Mouse (Mus musculus) lung, embryonic 14.5 days (tissue): ENCODE measurements at regions not wholly inside any gene's neighbourhood (a gene's known extent, or its start where the extent isn't known, plus 50 kb on each side); places are given as distances from the start of the nearest gene placed in this dataset.

Source experiments
- ATAC-seq: fragments of 200-750 bp; cut with Nextera tagmentation; 2 replicates; pipeline ENCODE4 v1.8.0; 2017; ENCODE audit warnings: mild to moderate bottlenecking, moderate TSS enrichment, moderate library complexity; ENCODE audit not compliant: insufficient read depth
- DNase-seq: peaks from one replicate; pipeline ENCODE4 v3.0.0-alpha.2; 2015
- H3K27ac ChIP-seq: fragments of 300-500 bp; sonication (generic); 2 replicates; pipeline ENCODE4 v1.5.1; 2014; ENCODE audit warnings: low read depth, mild to moderate bottlenecking, moderate library complexity
- H3K27me3 ChIP-seq: fragments of 300-500 bp; sonication (generic); 2 replicates; pipeline ENCODE4 v1.6.1; 2014; ENCODE audit warnings: low read length, control low read depth; ENCODE audit not compliant: insufficient read depth
- H3K36me3 ChIP-seq: fragments of 300-500 bp; sonication (generic); 2 replicates; pipeline ENCODE4 v1.6.1; 2014; ENCODE audit warnings: control low read depth; ENCODE audit not compliant: insufficient read depth
- H3K4me1 ChIP-seq: fragments of 300-500 bp; sonication (generic); 2 replicates; pipeline ENCODE4 v1.6.1; 2014; ENCODE audit warnings: antibody characterized with exemption, control low read depth; ENCODE audit not compliant: insufficient read depth
- H3K4me2 ChIP-seq: fragments of 300-500 bp; sonication (generic); 2 replicates; pipeline ENCODE4 v1.6.1; 2014; ENCODE audit warnings: mild to moderate bottlenecking
- H3K4me3 ChIP-seq: fragments of 300-500 bp; sonication (generic); 2 replicates; pipeline ENCODE4 v1.5.1; 2014; ENCODE audit warnings: low read depth, low read length
- H3K9ac ChIP-seq: fragments of 300-500 bp; sonication (generic); 2 replicates; pipeline ENCODE4 v1.6.1; 2014
- H3K9me3 ChIP-seq: fragments of 300-500 bp; sonication (generic); 2 replicates; pipeline ENCODE4 v1.6.1; 2016; ENCODE audit warnings: low read depth, low read length, control low read depth
- CTCF ChIP-seq: IDR thresholded peaks from 2 replicates; pipeline ENCODE4 v1.5.1; 2016; ENCODE audit warnings: antibody characterized with exemption, low read depth
- WGBS: fragments of 180-500 bp; shearing (Covaris S2); extraction: QIAGEN DNeasy Blood & Tissue Kit; methylation state at CpG from one replicate; pipeline ENCODE4 v1.1.7; 2014; 5-methylcytosine and 5-hydroxymethylcytosine counted together

DNA sequence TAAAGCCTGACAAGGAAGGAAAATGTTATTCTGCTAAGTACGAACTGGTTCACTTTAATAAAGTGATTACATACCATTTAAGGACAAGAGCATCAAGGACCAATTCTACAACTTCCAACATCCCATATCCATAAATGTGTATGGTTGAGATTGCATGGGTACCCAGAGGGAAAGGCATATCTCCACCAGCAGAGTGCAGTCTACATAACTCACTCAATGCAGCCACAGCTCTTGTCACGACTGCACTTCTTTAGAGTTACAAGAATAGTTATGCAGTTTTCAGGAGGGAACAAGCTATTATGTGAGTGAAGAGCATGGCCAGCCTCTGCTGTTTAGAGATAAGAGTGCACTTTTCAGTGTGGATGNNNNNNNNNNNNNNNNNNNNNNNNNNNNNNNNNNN lies 173.1 kb downstream of the Il15 start:
- ATAC-seq = no peak
- H3K27ac ChIP-seq = no peak overlapping the region
- H3K4me3 ChIP-seq = no peak overlapping the region
- no peaks in the 10 kb centered on the region for H3K4me1 ChIP-seq
- WGBS = 63% methylated on average over 2 of the region's 2 CpGs
- H3K27me3 ChIP-seq = no peaks in the 10 kb centered on the region
- DNase-seq = peak; percentile 28
- H3K4me2 ChIP-seq = no peak overlapping the region
- peak; percentile 36 for TF ChIP-seq CTCF
- no peaks in the 10 kb centered on the region for H3K36me3 ChIP-seq
- H3K9me3 ChIP-seq = no peaks in the 10 kb centered on the region
- H3K9ac ChIP-seq = no peak overlapping the region

DNA sequence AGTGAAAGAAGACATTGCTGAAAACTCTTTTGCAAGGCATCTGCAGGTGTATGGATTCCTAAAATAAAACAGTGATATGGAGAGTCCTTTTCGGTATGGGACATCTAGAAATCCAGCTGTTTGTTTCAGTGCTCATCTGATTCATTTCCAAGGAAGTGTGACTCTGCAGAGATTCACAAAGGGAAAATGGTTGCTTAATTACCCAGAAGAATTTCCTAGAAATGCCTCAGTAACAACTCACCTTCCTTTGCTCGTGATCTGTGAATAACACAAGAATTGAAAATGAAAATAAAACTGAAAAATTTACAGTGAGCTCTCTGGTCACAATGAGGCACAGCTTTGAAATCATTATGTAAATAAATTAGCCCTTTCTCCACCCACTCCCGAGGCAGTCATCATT lies 201.3 kb downstream of the Il15 start:
- Histone ChIP-seq H3K27me3 (no peaks in the 10 kb centered on the region), H3K4me2 (no peak overlapping the region), H3K4me1 (no peaks in the 10 kb centered on the region), H3K4me3 (no peak overlapping the region), H3K27ac (no peak overlapping the region), H3K36me3 (no peaks in the 10 kb centered on the region), H3K9me3 (no peaks in the 10 kb centered on the region), H3K9ac (no peak overlapping the region)
- WGBS = 55% methylated on average over 3 of the region's 3 CpGs
- no peak for DNase-seq
- no peak for ATAC-seq
- TF ChIP-seq CTCF = no peak

DNA sequence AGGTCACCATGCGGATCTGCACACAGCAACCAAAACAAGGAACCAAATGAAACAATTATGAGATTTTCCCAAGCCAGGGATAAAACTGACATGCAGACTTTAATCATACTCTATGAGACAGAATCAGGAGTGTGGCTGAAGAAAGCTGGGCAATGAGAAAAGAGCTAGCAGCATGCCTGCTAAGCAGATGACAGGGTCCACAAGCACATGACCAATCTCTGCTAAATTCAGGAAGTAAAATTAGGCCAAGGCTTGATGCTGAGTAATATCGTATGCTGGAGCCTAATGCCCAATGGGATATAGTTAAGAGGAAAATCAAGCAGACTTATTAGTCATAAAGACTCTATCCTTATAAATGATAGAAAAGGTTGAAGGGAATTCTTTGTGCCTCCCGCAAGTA lies 202.8 kb downstream of the Il15 start:
- TF ChIP-seq CTCF = no peak
- no peak overlapping the region for H3K4me2 ChIP-seq
- H3K4me1 ChIP-seq = no peaks in the 10 kb centered on the region
- no peak for ATAC-seq
- H3K4me3 ChIP-seq = no peak overlapping the region
- H3K9ac ChIP-seq = no peak overlapping the region
- H3K27ac ChIP-seq = no peak overlapping the region
- no peaks in the 10 kb centered on the region for H3K36me3 ChIP-seq
- 85% methylated on average over 3 of the region's 3 CpGs for WGBS
- no peaks in the 10 kb centered on the region for H3K9me3 ChIP-seq
- DNase-seq = no peak
- no peaks in the 10 kb centered on the region for H3K27me3 ChIP-seq

DNA sequence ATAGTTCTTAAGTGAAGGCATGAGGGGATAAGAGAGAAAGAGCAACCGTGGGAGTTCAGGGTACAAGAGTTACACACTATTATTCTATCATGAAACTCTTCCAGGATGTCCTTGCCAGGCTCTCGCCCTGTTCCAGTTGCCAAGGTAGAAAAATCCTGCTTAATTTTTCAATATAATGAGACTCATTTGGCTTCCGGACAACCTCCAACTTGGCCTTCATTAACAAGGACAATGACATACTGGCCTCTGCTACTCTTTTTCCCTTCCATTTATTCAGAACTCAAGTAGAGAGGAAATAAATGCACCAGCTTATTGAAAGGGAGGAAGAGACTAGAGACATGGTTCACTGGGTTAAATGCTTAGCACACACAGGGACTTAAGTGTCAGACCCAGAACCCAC lies 206.5 kb downstream of the Il15 start:
- Histone ChIP-seq H3K4me3 (no peak overlapping the region), H3K27ac (no peak overlapping the region), H3K4me2 (no peak overlapping the region), H3K4me1 (no peaks in the 10 kb centered on the region), H3K36me3 (no peaks in the 10 kb centered on the region), H3K27me3 (no peaks in the 10 kb centered on the region), H3K9ac (no peak overlapping the region), H3K9me3 (no peaks in the 10 kb centered on the region)
- 62% methylated on average over 3 of the region's 3 CpGs for WGBS
- no peak for ATAC-seq
- no peak for TF ChIP-seq CTCF
- no peak for DNase-seq

DNA sequence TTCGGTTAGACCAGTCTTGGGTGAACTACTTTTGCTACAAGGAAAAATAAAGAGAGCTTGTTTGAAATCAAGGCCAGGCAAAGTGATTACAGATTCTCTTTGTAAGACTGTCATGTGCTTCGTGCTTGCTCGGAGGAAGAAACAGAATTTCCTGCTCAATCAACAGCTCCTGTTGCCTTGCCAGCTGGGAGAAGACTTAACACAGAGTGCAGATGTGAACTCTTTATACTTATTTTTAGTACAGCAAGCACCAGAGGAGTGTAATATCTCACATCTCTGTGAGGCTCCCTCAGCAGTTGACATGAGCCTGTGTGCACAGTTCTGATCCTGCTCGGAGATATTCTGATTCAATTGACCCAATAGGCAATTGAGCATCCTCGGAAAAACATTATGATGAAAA lies 207.9 kb downstream of the Il15 start:
- Histone ChIP-seq H3K36me3 (no peaks in the 10 kb centered on the region), H3K4me3 (no peak overlapping the region), H3K27me3 (no peaks in the 10 kb centered on the region), H3K4me2 (no peak overlapping the region), H3K9me3 (no peaks in the 10 kb centered on the region), H3K9ac (no peak overlapping the region), H3K27ac (no peak overlapping the region), H3K4me1 (no peaks in the 10 kb centered on the region)
- WGBS = 55% methylated on average over 5 of the region's 5 CpGs
- ATAC-seq = no peak
- DNase-seq = no peak
- TF ChIP-seq CTCF = no peak

DNA sequence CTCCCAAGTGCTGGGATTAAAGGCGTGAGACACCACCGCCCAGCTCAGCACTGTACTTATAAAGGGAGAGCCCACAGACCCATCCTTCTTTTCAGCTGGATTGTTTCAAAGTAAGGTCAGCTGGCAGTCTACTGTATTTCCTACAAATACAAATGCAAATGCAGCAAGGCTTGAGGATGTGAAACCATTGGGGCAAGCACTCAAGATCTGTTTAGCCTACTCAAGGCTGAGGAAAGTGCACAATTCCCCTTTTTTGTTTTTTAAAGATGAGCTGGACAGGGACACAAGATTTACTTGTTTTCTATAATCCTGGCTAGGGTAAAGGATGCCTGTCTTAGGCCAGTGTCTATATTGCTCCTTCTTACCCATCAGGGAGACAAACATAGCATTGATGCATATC lies 212.0 kb downstream of the Il15 start:
- Histone ChIP-seq H3K27ac (no peak overlapping the region), H3K4me2 (no peak overlapping the region), H3K36me3 (no peaks in the 10 kb centered on the region), H3K9ac (no peak overlapping the region), H3K9me3 (no peaks in the 10 kb centered on the region), H3K27me3 (no peaks in the 10 kb centered on the region), H3K4me1 (no peaks in the 10 kb centered on the region), H3K4me3 (no peak overlapping the region)
- ATAC-seq (no peak), DNase-seq (no peak)
- TF ChIP-seq CTCF = no peak
- 90% methylated on average over 2 of the region's 2 CpGs for WGBS

DNA sequence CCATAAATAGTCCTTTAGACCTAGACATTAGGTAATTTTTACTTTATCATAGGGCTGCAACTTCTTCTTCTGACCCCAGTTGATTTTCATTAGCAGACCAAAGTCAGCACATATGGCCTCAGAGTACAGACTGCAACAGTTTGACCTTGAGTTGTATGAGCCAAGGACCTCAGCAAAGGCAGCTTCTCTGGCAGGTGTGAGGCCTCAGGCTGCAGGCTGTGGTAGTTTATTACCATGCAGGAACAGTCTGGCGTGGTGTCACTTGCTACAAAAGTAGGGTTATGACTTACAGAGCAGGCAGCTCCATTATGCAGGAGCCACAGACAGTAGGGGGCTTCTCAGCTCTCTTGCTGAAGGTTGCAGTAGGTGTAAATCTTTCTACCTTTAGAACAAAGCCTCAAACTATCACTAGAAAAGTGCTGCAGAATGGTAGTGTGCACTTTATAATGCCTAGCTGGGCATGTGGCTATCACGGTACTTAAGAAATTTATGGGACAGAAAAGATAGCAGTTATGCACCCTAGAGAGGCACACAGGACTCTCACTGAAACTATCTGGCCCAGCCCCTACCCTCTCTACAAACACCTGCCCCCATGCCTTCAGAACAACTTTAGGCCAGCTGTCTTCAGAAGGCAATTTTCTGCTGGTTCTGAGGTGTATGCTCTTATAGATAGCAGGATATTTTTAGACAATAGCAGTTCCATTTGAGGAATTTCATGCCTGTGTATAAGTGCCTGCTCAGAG lies 215.7 kb downstream of the Il15 start:
- DNase-seq (no peak), ATAC-seq (no peak)
- no peak for TF ChIP-seq CTCF
- no peak overlapping the region for H3K27ac ChIP-seq
- H3K9ac ChIP-seq = no peak overlapping the region
- H3K27me3 ChIP-seq = no peaks in the 10 kb centered on the region
- no peak overlapping the region for H3K4me3 ChIP-seq
- WGBS = 58% methylated on average over 2 of the region's 2 CpGs
- no peaks in the 10 kb centered on the region for H3K4me1 ChIP-seq
- no peaks in the 10 kb centered on the region for H3K36me3 ChIP-seq
- H3K9me3 ChIP-seq = no peaks in the 10 kb centered on the region
- H3K4me2 ChIP-seq = no peak overlapping the region

DNA sequence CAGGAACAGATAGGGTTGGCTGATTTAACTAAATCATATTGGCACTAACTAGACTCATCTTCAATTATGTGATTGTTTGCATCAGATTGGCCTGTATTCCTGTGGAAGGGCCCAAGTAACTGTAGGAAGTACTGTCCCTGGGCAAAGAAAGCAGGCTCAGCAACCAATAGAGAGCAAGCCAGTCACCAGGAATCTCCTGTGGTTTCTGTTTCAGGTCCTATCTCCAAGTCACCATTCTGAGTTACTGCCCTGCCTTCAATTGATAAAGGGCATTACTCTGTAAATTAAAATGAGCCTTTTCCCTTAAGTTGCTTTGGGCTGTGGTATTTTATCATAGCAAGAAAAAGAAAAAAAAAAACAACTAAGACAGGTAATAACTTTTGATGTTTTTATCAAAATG lies 219.0 kb downstream of the Il15 start:
- no peak overlapping the region for H3K9ac ChIP-seq
- H3K4me3 ChIP-seq = no peak overlapping the region
- H3K4me1 ChIP-seq = no peaks in the 10 kb centered on the region
- no peaks in the 10 kb centered on the region for H3K36me3 ChIP-seq
- H3K4me2 ChIP-seq = no peak overlapping the region
- no peak for TF ChIP-seq CTCF
- DNase-seq = no peak
- no peak for ATAC-seq
- H3K9me3 ChIP-seq = no peaks in the 10 kb centered on the region
- no peaks in the 10 kb centered on the region for H3K27me3 ChIP-seq
- no peak overlapping the region for H3K27ac ChIP-seq
